Mouse (Mus musculus): ENCODE measurements at regions not wholly inside any gene's neighbourhood (a gene's known extent, or its start where the extent isn't known, plus 50 kb on each side); places are given as distances from the start of the nearest gene placed in this dataset.

DNA sequence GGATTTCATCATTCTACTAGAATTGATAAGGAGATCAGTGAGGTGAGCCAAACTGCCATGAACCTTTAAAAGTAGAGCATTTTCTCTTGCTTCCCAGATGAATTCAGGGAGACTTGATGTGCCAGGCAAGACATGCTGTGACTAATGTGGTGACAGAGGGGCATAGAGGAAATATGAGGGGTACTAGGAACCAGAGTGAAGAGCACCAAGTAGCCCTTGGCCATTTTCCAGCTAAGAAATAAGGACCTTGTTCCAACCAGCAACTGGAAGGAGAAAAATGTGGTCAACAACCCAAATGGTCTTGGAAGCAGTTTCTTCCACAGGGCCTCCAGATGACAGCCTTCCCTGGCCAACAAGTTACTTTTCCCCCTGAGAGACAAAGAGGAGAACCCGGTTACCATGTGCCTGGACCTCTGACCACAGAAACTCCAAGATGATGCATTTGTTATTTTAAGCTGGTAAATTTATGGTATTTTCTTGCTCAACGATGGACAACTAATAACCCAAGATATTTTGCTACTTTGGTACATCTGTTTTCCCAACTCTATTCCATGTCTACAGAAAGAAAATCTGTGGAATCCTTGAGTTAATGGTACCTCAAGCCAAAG, 351.8 kb downstream of the Osr1 start:
- DNase-seq (ENCODE audit: low read depth, low spot score): no peak

DNA sequence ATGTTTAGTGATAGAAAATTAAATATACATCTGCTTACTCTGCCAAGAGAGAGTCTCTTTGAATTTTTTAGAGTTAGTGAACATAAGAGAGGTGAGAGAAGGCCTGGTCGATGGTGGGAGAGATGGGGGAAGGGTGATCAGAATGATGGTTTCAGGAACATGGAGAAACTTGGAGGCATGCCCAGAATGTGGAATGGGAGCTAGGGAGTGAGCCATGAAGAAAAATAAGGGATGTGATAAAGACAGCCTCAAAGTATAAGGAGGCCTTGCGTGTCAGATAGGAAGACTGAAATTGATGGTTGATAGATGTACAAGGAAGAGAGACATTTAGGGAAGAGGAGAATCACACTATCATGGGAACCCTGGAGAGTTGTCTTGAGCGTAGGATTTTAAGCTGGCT, 354.6 kb downstream of the Osr1 start:
- no peak for DNase-seq (ENCODE audit: low read depth, low spot score)

DNA sequence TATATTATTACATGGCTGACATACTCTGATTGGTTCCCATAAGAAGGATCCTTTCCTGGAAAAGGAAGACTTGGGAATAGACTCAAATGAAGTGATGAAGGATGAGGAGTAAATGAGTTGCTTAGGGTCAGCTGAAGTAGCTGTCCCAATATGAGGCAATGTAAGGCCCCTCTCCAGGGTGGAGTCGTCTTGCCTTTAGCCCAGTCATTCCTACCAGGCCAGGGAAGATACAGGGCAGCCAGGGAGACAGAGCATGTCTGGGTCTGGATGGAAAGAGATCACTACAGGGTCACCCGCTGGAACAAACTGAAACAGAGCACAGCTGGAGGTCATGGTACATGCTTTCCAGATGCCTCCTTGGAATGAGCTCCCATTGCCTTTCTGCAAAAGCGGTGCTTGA, 364.2 kb downstream of the Osr1 start:
- DNase-seq (ENCODE audit: low read depth, low spot score): no peak

DNA sequence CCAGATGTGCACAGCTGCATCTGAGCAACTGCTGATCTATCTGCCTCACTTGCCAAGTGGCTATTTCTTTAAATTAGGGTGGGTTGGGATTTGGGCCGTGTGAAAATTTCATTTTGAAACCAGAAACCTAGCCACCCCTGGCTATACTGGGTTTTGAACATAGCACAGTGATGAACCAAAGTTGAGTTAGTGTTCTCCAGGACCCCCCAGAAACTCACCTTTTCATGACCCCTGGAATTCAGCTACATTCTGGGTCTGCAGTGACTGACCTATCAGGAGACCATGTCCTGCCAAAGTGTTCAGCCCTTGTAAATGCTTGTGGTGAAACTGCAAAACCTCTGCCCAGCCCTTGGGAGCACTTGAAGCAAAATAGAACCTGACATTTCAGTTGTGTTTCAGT, 371.4 kb downstream of the Osr1 start:
- DNase-seq (ENCODE audit: low read depth, low spot score): no peak

DNA sequence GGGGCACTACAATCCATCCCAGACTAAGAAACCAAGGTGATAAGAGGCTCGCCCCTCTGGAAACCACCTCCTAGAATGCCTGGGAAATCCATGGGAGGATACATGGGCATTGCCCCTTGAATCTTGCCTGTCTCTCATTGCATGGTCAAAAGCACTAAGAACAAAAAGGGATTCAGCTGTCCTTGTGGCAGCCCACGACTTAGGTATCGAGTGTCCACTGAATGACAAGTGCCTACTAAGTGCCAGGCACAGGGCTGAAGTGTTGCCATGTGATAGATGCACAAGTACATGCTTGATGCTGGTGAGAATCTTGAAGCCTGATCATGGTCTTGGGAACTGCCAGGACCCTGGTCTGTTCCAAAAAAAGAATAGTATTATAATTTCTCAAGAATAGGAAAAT, 371.9 kb downstream of the Osr1 start:
- no peak for DNase-seq (ENCODE audit: low read depth, low spot score)

DNA sequence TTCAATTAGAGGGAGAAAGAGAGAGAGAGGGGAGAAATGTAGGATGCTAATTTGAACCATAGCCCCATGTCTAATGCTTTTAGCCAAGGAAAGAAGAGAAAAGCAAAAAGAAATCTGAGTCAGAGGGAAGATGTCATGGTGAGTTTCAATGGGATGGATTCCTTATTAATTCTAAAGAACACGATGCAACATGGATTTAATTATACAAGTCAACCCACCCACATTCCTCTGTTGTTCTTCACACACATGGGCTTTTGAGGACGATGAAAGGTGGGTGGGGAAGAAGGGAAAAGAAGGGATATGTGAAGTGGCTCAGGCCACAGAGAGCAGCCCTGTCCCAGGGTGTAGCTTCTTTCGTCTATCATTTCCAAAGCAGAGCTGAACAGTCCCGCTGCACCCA, 378.9 kb downstream of the Osr1 start:
- DNase-seq (ENCODE audit: low read depth, low spot score): no peak

DNA sequence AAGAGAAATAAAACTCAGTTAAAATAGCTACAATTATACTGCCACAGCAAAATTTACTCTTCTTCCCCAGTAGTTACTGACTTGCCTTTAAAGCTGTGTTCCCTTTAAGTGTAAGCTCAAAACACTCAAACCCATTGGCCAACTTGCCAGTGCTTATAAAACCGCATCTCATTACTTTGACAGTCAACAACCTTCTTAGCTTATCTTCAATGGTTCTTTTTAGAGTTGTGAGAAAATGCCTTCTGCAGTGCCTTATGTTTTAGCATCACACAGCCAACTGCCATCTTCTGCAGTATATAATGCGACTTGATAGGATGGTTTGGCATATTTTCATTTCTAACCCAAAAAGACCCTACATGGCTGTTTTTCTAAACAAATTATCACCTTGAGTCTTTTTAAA, 382.5 kb downstream of the Osr1 start:
- no peak for DNase-seq (ENCODE audit: low read depth, low spot score)

DNA sequence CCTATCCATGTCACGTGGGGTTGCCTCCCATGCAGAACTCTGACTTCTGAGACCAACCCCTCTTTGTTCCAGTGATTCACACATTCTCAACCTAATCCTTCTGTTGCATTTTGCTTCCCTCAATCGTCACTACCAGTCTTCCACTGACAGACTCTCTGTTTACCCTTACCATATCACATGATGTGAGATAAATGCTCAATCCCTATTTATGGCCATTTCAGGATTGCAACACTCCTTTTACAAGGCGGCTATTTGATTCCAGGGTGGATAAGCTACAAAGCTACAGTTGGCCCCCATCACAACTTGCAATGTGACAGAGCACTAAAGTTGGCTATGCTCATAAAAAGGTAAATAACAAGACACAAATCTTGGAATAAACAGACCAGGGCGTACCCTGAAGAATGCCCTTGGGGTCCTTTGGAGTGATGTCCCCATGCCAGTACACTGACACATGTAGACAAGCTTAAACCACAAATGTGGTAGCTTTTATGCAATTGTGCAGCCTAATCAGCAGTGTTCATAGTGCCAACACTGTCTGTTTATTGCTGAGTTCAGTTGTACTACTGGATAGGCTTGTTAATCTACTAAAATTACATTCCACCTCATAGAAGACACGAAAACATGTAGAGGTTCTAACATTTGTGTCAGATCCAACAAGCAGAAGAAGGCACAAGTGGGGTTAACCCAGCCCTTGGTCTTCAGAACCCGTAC, 384.4 kb downstream of the Osr1 start:
- DNase-seq (ENCODE audit: low read depth, low spot score): no peak

DNA sequence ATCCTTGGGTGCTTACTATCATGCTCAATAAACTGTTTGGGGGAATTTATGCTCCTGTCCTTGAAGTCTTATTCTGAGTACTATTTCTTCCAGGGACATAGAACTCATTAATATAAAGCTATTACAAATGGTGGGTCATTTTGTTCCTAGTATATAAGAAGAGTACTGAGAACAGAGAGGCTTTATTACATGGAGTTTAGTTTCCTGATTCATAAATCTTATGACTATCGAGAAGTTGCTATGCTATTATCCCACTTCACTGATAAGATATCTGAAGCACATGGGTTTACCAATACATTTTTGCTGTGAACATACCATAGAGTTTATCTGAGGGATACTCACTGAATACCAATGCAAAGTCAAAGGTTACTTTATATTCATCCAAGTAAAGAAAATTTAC, 399.5 kb downstream of the Osr1 start:
- no peak for DNase-seq (ENCODE audit: low read depth, low spot score)

DNA sequence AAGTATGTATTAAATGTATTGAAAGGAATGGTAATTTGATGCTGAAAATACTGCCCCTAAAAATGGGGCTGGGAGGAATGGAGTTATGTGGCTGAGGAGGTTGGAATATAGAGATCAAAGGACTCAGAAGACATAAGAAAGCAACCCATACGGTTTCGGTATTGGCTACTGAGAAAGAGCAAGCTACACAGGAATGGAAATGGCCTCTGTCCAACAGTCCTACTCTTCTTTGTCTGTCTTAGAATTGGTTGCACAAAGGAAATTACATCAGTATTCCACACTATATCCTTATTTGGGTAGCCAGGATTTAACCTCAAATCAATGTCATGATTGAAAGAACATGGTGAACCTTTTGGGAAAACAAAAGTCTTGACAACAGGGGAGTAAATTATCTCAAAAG, 399.0 kb upstream of the Nt5c1b start:
- DNase-seq (ENCODE audit: low read depth, low spot score): no peak

DNA sequence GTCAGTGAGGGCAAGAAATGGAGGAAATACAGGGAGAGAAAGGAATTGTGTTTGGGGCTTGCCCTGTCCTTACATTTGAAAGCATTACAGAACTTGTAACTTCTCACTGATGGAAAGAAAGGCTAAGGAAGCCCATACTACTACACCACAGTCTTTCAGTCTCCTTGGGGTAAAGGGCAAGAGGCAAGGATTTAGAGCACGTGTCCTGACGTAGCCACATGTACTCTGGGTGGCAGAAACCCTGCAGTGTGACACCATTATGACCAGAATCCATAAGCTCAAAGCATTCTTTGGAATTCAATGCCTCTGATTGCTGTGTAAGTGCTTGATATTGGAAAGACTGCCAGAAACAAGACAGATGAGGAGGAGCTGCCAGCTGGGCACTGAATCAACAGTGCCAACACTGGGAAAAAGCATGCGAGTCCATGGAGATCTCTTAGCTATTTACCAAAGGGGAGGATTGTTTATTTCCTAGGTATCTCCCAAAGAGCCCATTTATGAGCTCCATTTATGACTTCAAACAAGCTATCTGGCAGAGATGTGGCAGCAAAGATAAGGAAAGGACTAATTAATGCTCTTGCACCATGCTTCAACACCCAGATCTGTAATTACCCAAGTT, 391.2 kb upstream of the Nt5c1b start:
- no peak for DNase-seq (ENCODE audit: low read depth, low spot score)

DNA sequence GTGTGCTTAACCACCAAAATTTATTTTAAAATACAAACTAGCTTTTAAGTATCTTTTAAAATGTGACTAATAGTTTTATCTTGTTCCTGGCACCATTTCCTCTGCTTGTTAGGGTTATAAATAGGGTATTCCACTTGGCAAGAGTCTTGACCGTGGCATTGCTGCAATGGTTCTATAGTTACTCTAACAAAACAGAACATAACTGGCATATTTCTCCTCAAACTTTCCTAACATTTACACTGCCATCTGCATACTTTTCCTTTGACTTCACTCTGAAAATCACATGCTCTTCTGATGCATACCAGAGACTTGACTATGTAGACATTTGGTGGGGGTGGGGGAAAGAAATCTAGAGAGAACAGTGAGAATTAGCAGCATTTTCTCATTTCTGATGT, 390.7 kb upstream of the Nt5c1b start:
- no peak for DNase-seq (ENCODE audit: low read depth, low spot score)

DNA sequence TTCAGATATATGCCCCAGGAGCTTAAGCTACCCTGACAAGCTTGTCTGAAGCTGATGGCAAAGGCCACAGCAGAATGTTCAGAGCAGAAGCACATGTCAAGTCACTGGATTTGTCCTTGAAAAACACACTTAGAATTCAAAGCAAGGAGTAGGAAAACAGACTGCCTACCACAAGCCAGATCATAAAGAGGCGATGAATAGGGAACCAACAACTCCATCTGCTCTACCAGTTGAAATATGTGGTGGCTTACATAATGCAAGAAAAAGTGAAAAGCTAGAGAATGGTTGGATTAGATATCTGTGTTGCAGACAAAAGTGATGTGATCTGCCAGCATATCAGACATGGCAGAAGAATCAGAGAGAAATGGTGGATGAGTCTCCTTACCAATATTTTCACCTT, 378.5 kb upstream of the Nt5c1b start:
- no peak for DNase-seq (ENCODE audit: low read depth, low spot score)

DNA sequence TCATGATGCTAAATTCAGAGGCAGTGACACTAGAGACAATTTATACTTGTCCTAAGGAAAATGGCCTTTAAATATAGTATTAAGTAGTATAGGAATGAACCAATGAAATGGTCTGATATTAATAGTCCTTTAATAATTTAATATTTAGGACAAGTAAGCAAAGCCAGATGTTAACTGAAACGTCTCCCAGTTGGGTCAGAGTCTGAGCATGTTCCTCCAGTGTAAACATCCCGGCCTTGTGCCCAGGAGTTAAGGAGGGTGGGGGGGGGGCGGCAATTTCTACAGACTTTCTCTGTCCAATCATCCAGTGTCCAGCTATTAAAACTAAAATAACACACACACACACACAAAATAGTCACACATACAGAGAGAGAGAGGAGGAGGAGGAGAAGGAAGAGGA, 374.1 kb upstream of the Nt5c1b start:
- DNase-seq (ENCODE audit: low read depth, low spot score): no peak

DNA sequence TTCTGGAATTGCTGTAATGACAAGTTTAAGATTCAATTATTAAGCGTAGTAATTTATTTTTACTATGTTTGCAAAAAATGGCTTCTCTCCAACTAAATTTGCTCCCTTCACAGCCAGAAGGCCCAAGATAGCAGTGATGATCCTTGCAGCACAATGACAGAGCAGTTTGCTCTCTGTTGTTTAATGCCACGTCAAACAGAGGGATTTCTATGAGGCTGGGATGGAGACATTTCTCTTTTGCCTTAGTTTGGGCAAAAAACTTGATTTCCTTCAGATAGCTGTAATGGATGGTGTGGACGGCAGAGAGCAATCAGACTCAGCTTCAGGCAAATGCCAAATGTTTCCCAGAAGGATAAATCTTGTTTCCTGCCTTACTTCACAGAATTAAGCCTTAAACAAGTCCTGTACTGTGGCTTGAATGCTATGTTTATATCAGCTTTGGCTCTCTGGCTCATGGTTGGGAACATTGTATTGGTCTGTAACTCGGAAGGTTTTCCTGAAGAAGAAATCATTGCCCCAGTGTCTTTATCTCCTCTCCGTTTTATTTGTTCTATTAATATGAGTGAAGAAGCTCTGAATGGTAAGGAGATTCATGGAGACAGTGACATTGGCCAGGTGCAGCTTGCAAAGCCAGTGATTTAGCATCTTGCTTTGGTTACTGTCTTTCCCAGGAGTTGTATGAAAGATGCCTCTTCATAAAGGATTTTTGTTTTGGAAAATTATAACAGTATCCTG, 373.2 kb upstream of the Nt5c1b start:
- DNase-seq (ENCODE audit: low read depth, low spot score): no peak

DNA sequence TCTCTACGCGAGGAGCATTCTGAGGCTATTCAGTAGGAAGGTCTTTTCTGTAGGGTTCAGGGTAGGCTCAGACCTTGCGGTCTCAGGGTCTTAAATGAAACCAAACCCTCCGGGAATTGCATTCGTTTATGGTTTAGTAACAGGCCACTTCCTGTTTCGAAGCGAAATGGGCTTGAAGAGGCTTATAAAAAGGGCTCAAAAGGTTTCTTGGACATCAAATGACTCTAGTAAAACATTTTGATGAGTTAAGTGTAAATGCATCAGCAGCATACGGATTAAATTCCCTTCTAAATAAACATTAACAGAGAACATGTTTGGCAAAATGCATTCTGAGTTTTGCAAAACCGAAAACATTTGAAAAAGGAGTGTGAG, 372.6 kb upstream of the Nt5c1b start:
- peak; percentile 52 for DNase-seq (ENCODE audit: low read depth, low spot score)

DNA sequence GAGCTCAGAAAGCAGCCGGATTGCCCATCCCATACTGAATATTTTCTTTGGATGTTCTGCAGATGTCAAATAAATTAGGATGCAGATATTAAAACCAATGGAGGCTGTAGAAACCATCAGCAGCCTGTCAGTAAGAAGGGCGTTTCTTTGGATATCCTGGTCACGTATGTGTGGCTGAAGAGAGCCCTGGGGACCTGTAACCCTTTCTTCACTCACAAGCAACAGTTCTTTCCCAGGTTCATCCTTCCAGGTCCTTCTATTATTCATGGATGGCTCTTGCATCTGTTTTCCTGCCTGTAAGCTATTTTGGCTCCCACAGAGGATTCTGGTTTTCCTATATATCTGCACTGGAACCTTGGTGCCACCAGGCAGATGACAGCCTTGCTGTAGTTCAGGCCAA, 372.2 kb upstream of the Nt5c1b start:
- DNase-seq (ENCODE audit: low read depth, low spot score): peak; percentile 31

DNA sequence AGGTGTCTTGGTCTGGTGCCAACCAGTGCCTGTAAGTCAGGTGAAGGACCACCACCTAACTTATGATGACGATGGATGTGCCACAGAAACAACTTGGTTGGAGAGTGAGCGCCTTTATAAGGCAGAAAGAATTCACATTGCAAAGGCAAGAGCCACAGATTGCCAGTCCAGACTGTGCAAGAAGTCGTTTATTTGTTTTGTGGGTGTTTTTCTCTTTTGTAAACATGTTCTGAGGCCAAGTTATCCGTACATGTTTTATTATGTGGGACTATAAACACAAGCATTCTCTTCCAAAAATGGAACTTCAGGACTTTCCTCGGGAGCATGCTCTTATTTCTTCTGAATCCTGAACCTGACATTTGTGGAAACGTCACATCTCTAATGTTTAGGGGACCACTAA, 369.8 kb upstream of the Nt5c1b start:
- DNase-seq (ENCODE audit: low read depth, low spot score): no peak

DNA sequence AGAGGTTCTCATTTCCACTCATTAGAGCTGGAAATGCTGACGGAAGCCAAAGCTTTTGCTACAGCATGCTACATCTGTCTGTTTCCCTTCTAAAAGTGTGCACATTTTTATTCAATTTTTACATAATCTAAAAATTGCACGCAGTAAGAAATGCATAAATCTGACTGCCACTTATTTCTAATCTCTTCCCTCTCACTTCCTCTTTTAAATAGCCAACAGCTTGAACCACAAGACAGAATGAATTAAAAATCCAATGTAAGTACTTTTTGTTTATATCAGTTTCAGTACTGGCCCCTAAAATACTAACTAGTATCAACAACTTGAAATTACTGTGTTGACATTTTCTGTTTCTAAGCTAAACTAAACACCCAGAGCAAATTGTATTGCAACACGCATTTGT, 361.3 kb upstream of the Nt5c1b start:
- no peak for DNase-seq (ENCODE audit: low read depth, low spot score)

DNA sequence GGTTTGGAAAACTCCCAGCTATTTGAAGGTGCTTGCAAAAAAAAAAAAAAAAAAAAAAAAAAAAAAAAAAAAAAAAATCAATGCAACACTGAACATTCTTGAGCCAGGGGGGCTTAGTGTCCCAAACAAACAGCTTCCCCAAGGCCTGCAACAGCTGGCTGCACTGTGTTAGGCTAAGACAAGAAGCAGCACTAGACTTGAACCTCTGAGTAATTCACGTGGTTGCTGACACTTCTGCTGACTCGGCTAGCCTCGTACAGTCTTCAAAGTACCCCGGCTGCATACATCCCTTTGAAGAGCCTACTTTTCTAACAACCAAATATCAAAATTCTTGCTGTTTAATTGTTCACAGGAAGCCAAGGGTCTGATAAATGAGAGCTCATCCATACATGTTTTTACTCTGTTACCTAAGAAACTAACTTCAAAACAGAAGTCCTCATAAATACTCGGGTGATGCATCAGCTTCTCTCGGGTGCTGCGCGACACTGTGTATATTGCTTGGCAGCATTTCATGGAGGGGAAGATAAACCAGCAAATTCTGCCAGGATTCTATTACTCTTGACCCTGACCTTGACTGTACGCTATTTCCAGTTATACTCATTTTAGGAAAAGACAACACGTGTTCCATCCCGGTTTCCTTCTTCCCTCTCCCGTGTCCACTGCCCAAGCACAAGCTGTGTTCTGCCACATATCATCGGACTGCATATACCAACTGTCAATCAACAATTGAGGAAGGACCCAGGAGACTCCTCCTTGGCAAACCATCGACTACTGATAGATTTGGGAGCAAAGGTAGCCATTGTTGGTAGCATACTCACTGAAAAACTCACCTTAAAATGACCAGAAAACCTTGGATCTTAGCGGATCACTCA, 352.8 kb upstream of the Nt5c1b start:
- DNase-seq (ENCODE audit: low read depth, low spot score): no peak

DNA sequence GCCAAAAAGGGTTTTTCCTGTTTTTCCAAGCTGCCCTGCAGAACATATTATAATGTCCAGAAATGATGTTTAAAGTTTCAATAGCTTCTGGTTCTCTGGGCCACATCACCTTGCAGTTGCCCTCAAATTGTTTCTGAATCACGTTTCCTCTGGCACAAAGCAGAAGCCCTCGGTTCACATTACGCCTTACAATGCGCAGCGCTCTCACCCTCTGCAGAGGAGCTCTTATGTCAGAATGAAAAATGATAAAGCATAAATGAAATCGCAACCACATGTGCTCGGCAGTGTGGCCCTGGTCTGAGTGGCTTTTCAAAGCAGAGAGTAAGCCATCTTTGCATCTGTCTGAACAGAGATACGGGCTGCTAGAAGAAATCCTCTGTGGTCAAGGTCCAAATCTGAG, 334.3 kb upstream of the Nt5c1b start:
- peak; percentile 63 for DNase-seq (ENCODE audit: low read depth, low spot score)

DNA sequence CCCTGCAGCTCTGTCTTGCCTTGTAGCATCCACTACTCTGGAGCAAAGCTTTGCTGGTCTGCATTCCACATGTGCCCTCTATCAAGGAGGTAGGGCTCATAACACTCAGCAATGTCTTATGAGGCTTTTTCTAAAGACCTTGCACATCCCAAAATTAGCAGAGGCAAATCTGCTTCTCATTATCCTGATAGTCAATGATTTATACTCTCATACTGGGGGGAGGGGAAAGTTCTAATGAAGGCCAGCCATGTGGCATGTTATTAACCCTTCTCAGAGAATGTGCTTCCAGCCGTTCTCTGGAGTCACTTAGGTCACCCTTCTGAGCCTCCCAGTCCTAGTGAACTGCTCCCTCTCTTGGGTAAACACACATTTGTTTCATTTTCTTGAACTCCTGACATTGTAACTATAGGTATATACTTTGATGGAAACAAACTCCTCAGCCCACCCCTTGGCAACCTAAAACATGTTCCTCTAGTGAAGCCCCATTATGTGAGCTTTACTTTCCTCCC, 307.7 kb upstream of the Nt5c1b start:
- peak; percentile 73 for DNase-seq (ENCODE audit: low read depth, low spot score)

Data from forelimb bud, embryonic 11.5 days (tissue).